Mouse (Mus musculus) heart, embryonic 13.5 days (tissue): ENCODE measurements at regions not wholly inside any gene's neighbourhood (a gene's known extent, or its start where the extent isn't known, plus 50 kb on each side); places are given as distances from the start of the nearest gene placed in this dataset.
A peak's percentile ranks its signal among the peaks of the same experiment; 100 is the strongest.

Experiments
- ATAC-seq: fragments of 200-750 bp; cut with Nextera tagmentation; 2 replicates; pipeline ENCODE4 v1.8.0; 2017; ENCODE audit warnings: moderate TSS enrichment; ENCODE audit not compliant: insufficient number of reproducible peaks, low FRiP score, low TSS enrichment; ENCODE audit errors: extremely low read depth
- H3K27ac ChIP-seq: fragments of 300-500 bp; sonication (generic); replicated peaks from 2 replicates; pipeline ENCODE4 v1.5.1; 2015; ENCODE audit warnings: moderate library complexity, mild to moderate bottlenecking, inconsistent platforms
- H3K27me3 ChIP-seq: fragments of 300-500 bp; sonication (generic); replicated peaks from 2 replicates; pipeline ENCODE4 v1.6.1; 2015; ENCODE audit warnings: mild to moderate bottlenecking, inconsistent platforms
- H3K36me3 ChIP-seq: fragments of 300-500 bp; sonication (generic); 2 replicates; pipeline ENCODE4 v1.6.1; 2015; ENCODE audit warnings: mild to moderate bottlenecking, inconsistent platforms
- H3K4me1 ChIP-seq: fragments of 300-500 bp; sonication (generic); 2 replicates; pipeline ENCODE4 v1.6.1; 2015; ENCODE audit warnings: inconsistent platforms
- H3K4me2 ChIP-seq: fragments of 300-500 bp; sonication (generic); 2 replicates; pipeline ENCODE4 v1.6.1; 2015; ENCODE audit warnings: inconsistent platforms, mild to moderate bottlenecking, moderate library complexity
- H3K4me3 ChIP-seq: fragments of 300-500 bp; sonication (generic); 2 replicates; pipeline ENCODE4 v1.5.1; 2015; ENCODE audit warnings: moderate library complexity, mild to moderate bottlenecking, inconsistent platforms
- H3K9ac ChIP-seq: fragments of 300-500 bp; sonication (generic); 2 replicates; pipeline ENCODE4 v1.6.1; 2015; ENCODE audit warnings: inconsistent platforms, mild to moderate bottlenecking, moderate library complexity
- H3K9me3 ChIP-seq: fragments of 300-500 bp; sonication (generic); 2 replicates; pipeline ENCODE4 v1.6.1; 2016; ENCODE audit warnings: inconsistent platforms
- WGBS: fragments of 180-500 bp; shearing (Covaris S2); methylation state at CpG from one replicate; pipeline ENCODE4 v1.1.7; 2015; ENCODE audit warnings: mixed read lengths; 5-methylcytosine and 5-hydroxymethylcytosine counted together

- H3K4me2 ChIP-seq: no peak overlapping the region
- H3K27ac ChIP-seq: no peak overlapping the region
- H3K9ac ChIP-seq: no peak overlapping the region
- H3K9me3 ChIP-seq: no peaks in the 10 kb centered on the region
- no peaks in the 10 kb centered on the region for H3K27me3 ChIP-seq
- H3K4me3 ChIP-seq: no peak overlapping the region
- H3K36me3 ChIP-seq: no peaks in the 10 kb centered on the region
- no peaks in the 10 kb centered on the region for H3K4me1 ChIP-seq
- WGBS: 61% methylated on average over 4 of the region's 4 CpGs
- no peak for ATAC-seq
These were observed 129.0 kb upstream of the Tmem164 start for GRCm38 (mm10) chrX:142552196-142552595.

- Histone ChIP-seq H3K9me3 (no peaks in the 10 kb centered on the region), H3K27me3 (no peaks in the 10 kb centered on the region), H3K4me1 (no peaks in the 10 kb centered on the region), H3K4me3 (no peak overlapping the region), H3K4me2 (no peak overlapping the region), H3K27ac (no peak overlapping the region), H3K36me3 (no peaks in the 10 kb centered on the region), H3K9ac (no peak overlapping the region)
- no peak for ATAC-seq
- 15% methylated on average over 5 of the region's 5 CpGs for WGBS
These were observed 127.0 kb upstream of the Tmem164 start for GRCm38 (mm10) chrX:142554161-142554560.

- WGBS: 76% methylated on average over 5 of the region's 5 CpGs
- Histone ChIP-seq H3K9me3 (no peaks in the 10 kb centered on the region), H3K4me1 (no peaks in the 10 kb centered on the region), H3K27ac (no peak overlapping the region), H3K36me3 (no peaks in the 10 kb centered on the region), H3K9ac (no peak overlapping the region), H3K4me2 (no peak overlapping the region), H3K27me3 (no peaks in the 10 kb centered on the region), H3K4me3 (no peak overlapping the region)
- ATAC-seq: no peak
These were observed 123.7 kb upstream of the Tmem164 start for GRCm38 (mm10) chrX:142557496-142557895.

GRCm38 (mm10) chrX:142560209-142560912 is 120.8 kb upstream of the Tmem164 start:
- no peak for ATAC-seq
- Histone ChIP-seq H3K27ac (no peak overlapping the region), H3K4me3 (no peak overlapping the region), H3K27me3 (no peaks in the 10 kb centered on the region), H3K36me3 (no peaks in the 10 kb centered on the region), H3K4me2 (no peak overlapping the region), H3K9me3 (no peaks in the 10 kb centered on the region), H3K9ac (no peak overlapping the region), H3K4me1 (no peaks in the 10 kb centered on the region)
- 45% methylated on average over 2 of the region's 2 CpGs for WGBS

- H3K9me3 ChIP-seq: no peaks in the 10 kb centered on the region
- no peak overlapping the region for H3K4me2 ChIP-seq
- no peak overlapping the region for H3K9ac ChIP-seq
These were observed 119.4 kb upstream of the Tmem164 start for GRCm38 (mm10) chrX:142561788-142562187.

GRCm38 (mm10) chrX:142564186-142564585 is 117.0 kb upstream of the Tmem164 start:
- Histone ChIP-seq H3K4me1 (no peaks in the 10 kb centered on the region), H3K27ac (no peak overlapping the region), H3K4me2 (no peak overlapping the region), H3K27me3 (no peaks in the 10 kb centered on the region), H3K4me3 (no peak overlapping the region), H3K9me3 (no peaks in the 10 kb centered on the region), H3K36me3 (no peaks in the 10 kb centered on the region), H3K9ac (no peak overlapping the region)
- 75% methylated on average over 9 of the region's 9 CpGs for WGBS
- no peak for ATAC-seq

More at GRCm38 (mm10) chrX:142561788-142562187, 119.4 kb upstream of the Tmem164 start:
- Histone ChIP-seq H3K27me3 (no peaks in the 10 kb centered on the region), H3K36me3 (no peaks in the 10 kb centered on the region), H3K27ac (no peak overlapping the region), H3K4me3 (no peak overlapping the region), H3K4me1 (no peaks in the 10 kb centered on the region)
- 64% methylated on average over 5 of the region's 5 CpGs for WGBS
- ATAC-seq: no peak

GRCm38 (mm10) chrX:142571772-142572171 is 109.4 kb upstream of the Tmem164 start:
- no peak overlapping the region for H3K4me2 ChIP-seq
- H3K9me3 ChIP-seq: no peaks in the 10 kb centered on the region
- no peak for ATAC-seq
- H3K4me3 ChIP-seq: no peak overlapping the region
- H3K4me1 ChIP-seq: peaks cover 11% of the 10 kb centered on the region
- H3K27me3 ChIP-seq: no peaks in the 10 kb centered on the region
- no peak overlapping the region for H3K9ac ChIP-seq
- H3K36me3 ChIP-seq: no peaks in the 10 kb centered on the region
- H3K27ac ChIP-seq: no peak overlapping the region

GRCm38 (mm10) chrX:142574022-142574421 is 107.2 kb upstream of the Tmem164 start:
- Histone ChIP-seq H3K4me2 (no peak overlapping the region), H3K9me3 (no peaks in the 10 kb centered on the region), H3K9ac (no peak overlapping the region), H3K4me1 (peaks cover 11% of the 10 kb centered on the region), H3K27me3 (no peaks in the 10 kb centered on the region), H3K4me3 (no peak overlapping the region), H3K36me3 (no peaks in the 10 kb centered on the region), H3K27ac (no peak overlapping the region)
- 76% methylated on average over 4 of the region's 4 CpGs for WGBS
- ATAC-seq: no peak

- WGBS: 33% methylated on average over 10 of the region's 10 CpGs
- no peaks in the 10 kb centered on the region for H3K27me3 ChIP-seq
- H3K36me3 ChIP-seq: no peaks in the 10 kb centered on the region
- H3K4me1 ChIP-seq: peaks cover 11% of the 10 kb centered on the region
- ATAC-seq: no peak
- H3K9ac ChIP-seq: no peak overlapping the region
- 0 out of 2 replicates have a peak overlapping the region, but pooled peaks have one; percentile 11 for H3K4me2 ChIP-seq
- H3K9me3 ChIP-seq: no peaks in the 10 kb centered on the region
- peak overlapping the region; percentile 39; the same call in 1 of the 2 replicates for H3K27ac ChIP-seq
- H3K4me3 ChIP-seq: no peak overlapping the region
These were observed 106.1 kb upstream of the Tmem164 start for GRCm38 (mm10) chrX:142574945-142575710.

- WGBS: 39% methylated on average over 3 of the region's 3 CpGs
- H3K27me3 ChIP-seq: no peaks in the 10 kb centered on the region
- H3K9me3 ChIP-seq: no peaks in the 10 kb centered on the region
- no peak overlapping the region for H3K4me3 ChIP-seq
- H3K36me3 ChIP-seq: no peaks in the 10 kb centered on the region
- no peak overlapping the region for H3K9ac ChIP-seq
- peak overlapping the region; percentile 53 for H3K27ac ChIP-seq
- peaks cover 11% of the 10 kb centered on the region for H3K4me1 ChIP-seq
- ATAC-seq: no peak
- H3K4me2 ChIP-seq: no peak overlapping the region
These were observed 105.1 kb upstream of the Tmem164 start for GRCm38 (mm10) chrX:142576127-142576526.

GRCm38 (mm10) chrX:142577449-142578081 is 103.6 kb upstream of the Tmem164 start:
- no peak for ATAC-seq
- Histone ChIP-seq H3K27me3 (no peaks in the 10 kb centered on the region), H3K27ac (peak overlapping the region; percentile 45; the same call in 1 of the 2 replicates), H3K4me2 (no peak overlapping the region), H3K9ac (no peak overlapping the region), H3K4me1 (peaks cover 11% of the 10 kb centered on the region), H3K9me3 (no peaks in the 10 kb centered on the region), H3K36me3 (no peaks in the 10 kb centered on the region), H3K4me3 (no peak overlapping the region)
- 47% methylated on average over 6 of the region's 6 CpGs for WGBS
